Mouse (Mus musculus) spleen, adult 2 months (tissue): Measurements from ENCODE around the gene Armh4.

Experiments
- CTCF ChIP-seq: fragments of 200-500 bp; IDR thresholded peaks from 2 replicates; pipeline ENCODE4 v1.5.1; 2011; ENCODE audit warnings: mild to moderate bottlenecking, inconsistent platforms; ENCODE audit not compliant: insufficient read depth, insufficient read length, insufficient replicate concordance; ENCODE audit errors: extremely low read depth
- POLR2A ChIP-seq: fragments of 200-500 bp; IDR thresholded peaks from 2 replicates; pipeline ENCODE4 v1.6.1; 2011; ENCODE audit warnings: low read depth, low read length, inconsistent platforms

DNA sequence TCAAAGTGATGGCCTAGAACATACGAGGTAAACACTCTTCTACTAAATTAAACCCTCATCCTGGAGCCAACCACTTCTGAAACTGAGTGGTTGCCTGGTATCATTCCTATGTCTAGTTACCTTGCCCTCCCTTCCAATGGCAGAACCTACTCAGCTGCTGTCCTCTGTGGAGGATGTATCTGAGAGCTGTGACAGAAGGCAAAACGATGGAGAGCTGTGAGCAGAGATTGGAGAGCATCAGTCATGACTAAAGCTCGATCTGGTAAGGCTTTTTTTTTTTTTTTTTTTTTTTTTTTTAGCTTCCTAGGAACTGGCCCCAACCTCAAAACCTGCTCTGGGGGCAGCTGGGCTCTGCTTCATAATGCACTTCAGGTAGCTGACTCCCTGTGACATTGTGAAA is 60.4 kb downstream of the Armh4 start:
- TF ChIP-seq POLR2A (no peak), CTCF (no peak)
